Mouse (Mus musculus): Measurements from ENCODE around the gene Tead4. TPM values are rescaled to one million over a fixed set of nuclear protein-coding genes. Genes with fewer than 3 reads are reported as not detected.

Gene Tead4
- total and polyA plus RNA-seq, 3 experiments, result not detected

GRCm38 (mm10) chr6:128178681-128179080, 121.9 kb downstream of the Tead4 start:
- Histone ChIP-seq H3K4me3 (replicated peaks in 1 of 3; ENCODE audit: low read depth in 2 of 3, low read length in 2 of 3, poor library complexity in 1 of 3) (no peak overlapping the region), H3K36me3 (replicated peaks in 1 of 2; ENCODE audit: control insufficient read depth in 1 of 2, insufficient read depth in 1 of 2, low read length in 1 of 2) (no peaks in the 10 kb centered on the region), H3K4me2 (ENCODE audit: insufficient read depth, low read depth, poor library complexity, severe bottlenecking) (no peak overlapping the region), H3K79me2 (replicated peaks; ENCODE audit: control insufficient read depth, extremely low read depth, insufficient read depth, poor library complexity, severe bottlenecking) (no peaks in the 10 kb centered on the region), H3K9me3 (replicated peaks; ENCODE audit: low read length) (no peaks in the 10 kb centered on the region), H3K27ac (ENCODE audit: insufficient read depth, low read depth) (no peak overlapping the region), H3K4me1 (ENCODE audit: control insufficient read depth in 1 of 2, insufficient read depth in 2 of 2) (no peaks in the 10 kb centered on the region), H3K27me3 (replicated peaks) (peaks cover 42% of the 10 kb centered on the region), H3K9ac (ENCODE audit: insufficient read depth, low read depth) (no peak overlapping the region)
- dilution Hi-C loops (cut with MboI; ENCODE audit: extremely low pct_ligation_motif_present, extremely low pct_unique_long_range_greater_than_20kb, low sequenced_read_pairs) (no loop called here), in situ Hi-C loops (cut with MboI; ENCODE audit: low pct_ligation_motif_present, low pct_unique_long_range_greater_than_20kb, low sequenced_read_pairs) (no loop called here)
- DNase-seq (ENCODE audit: extremely low read depth), result no peak
- TF ChIP-seq RCOR1 (conservative IDR thresholded peaks at IDR 0.05; ENCODE audit: low read depth, low read length) (no peak), MAX (IDR thresholded peaks at IDR 0.05; ENCODE audit: low read length) (no peak), KAT2A (IDR thresholded peaks at IDR 0.05; ENCODE audit: insufficient replicate concordance, low read length) (no peak), HCFC1 (IDR thresholded peaks at IDR 0.05; ENCODE audit: low read depth, low read length) (no peak), ZC3H11A (IDR thresholded peaks at IDR 0.05; ENCODE audit: low read depth, low read length) (no peak), IRF4 (IDR thresholded peaks at IDR 0.05; ENCODE audit: low read depth, low read length) (no peak), ELF1 (IDR thresholded peaks at IDR 0.05; ENCODE audit: low read depth, low read length) (no peak), JUND (conservative IDR thresholded peaks at IDR 0.05; ENCODE audit: low read depth, low read length) (no peak), MXI1 (IDR thresholded peaks at IDR 0.05; ENCODE audit: low read depth, low read length) (no peak), USF1 (IDR thresholded peaks at IDR 0.05; ENCODE audit: low read depth, low read length) (no peak), CHD2 (IDR thresholded peaks at IDR 0.05; ENCODE audit: low read length) (no peak), RAD21 (IDR thresholded peaks at IDR 0.05; ENCODE audit: low read depth, low read length) (no peak), MEF2A (IDR thresholded peaks at IDR 0.05; ENCODE audit: borderline replicate concordance, low read depth, low read length) (no peak), PAX5 (IDR thresholded peaks at IDR 0.05; ENCODE audit: low read length) (no peak)

Other genes with a start within 250 kb of the Tead4 start
- 0.92 and 0.98 TPM in 2 replicates for gene Tspan9, start 157.2 kb downstream of the Tead4 start, total RNA-seq (2012; rRNA removed)
- gene Tspan9, start 157.2 kb downstream of the Tead4 start, total RNA-seq (2014; rRNA removed), result 0.40 and 0.55 TPM in 2 replicates
- gene Tspan9, start 157.2 kb downstream of the Tead4 start, polyA plus RNA-seq (2012; ENCODE audit: insufficient read length, low read depth), result 0.33 and 0.71 TPM in 2 replicates
- gene Tulp3, start 55.0 kb upstream of the Tead4 start, total RNA-seq (2012; rRNA removed), result 4.9 and 5.5 TPM in 2 replicates
- gene Tulp3, start 55.0 kb upstream of the Tead4 start, total RNA-seq (2014; rRNA removed), result 3.7 and 5.6 TPM in 2 replicates
- gene Tulp3, start 55.0 kb upstream of the Tead4 start, polyA plus RNA-seq (2012; ENCODE audit: insufficient read length, low read depth), result 11.5 and 13.1 TPM in 2 replicates
- 28.7 and 34.9 TPM in 2 replicates for gene Rhno1, start 62.1 kb upstream of the Tead4 start, total RNA-seq (2012; rRNA removed)
- gene Rhno1, start 62.1 kb upstream of the Tead4 start, total RNA-seq (2014; rRNA removed), result 18.5 and 19.3 TPM in 2 replicates
- 53.4 and 60.0 TPM in 2 replicates for gene Rhno1, start 62.1 kb upstream of the Tead4 start, polyA plus RNA-seq (2012; ENCODE audit: insufficient read length, low read depth)
- 14.3 and 16.8 TPM in 2 replicates for gene Foxm1, start 62.1 kb upstream of the Tead4 start, total RNA-seq (2012; rRNA removed)
- gene Foxm1, start 62.1 kb upstream of the Tead4 start, total RNA-seq (2014; rRNA removed), result 5.8 and 6.0 TPM in 2 replicates
- 32.5 and 41.0 TPM in 2 replicates for gene Foxm1, start 62.1 kb upstream of the Tead4 start, polyA plus RNA-seq (2012; ENCODE audit: insufficient read length, low read depth)
- 0.13 TPM in 1 of 2 replicates, not detected in the other for gene Tex52, start 74.6 kb upstream of the Tead4 start, total RNA-seq (2012; rRNA removed)
- not detected in 2 replicates for gene Tex52, start 74.6 kb upstream of the Tead4 start, total RNA-seq (2014; rRNA removed)
- not detected in 2 replicates for gene Tex52, start 74.6 kb upstream of the Tead4 start, polyA plus RNA-seq (2012; ENCODE audit: insufficient read length, low read depth)
- not detected in 2 replicates for gene Gm44596, start 74.7 kb upstream of the Tead4 start, total RNA-seq (2012; rRNA removed)
- not detected in 2 replicates for gene Gm44596, start 74.7 kb upstream of the Tead4 start, total RNA-seq (2014; rRNA removed)
- gene Gm44596, start 74.7 kb upstream of the Tead4 start, polyA plus RNA-seq (2012; ENCODE audit: insufficient read length, low read depth), result not detected in 2 replicates
- gene Nrip2, start 98.5 kb upstream of the Tead4 start, total RNA-seq (2012; rRNA removed), result 0.13 TPM in 2 replicates
- not detected in 2 replicates for gene Nrip2, start 98.5 kb upstream of the Tead4 start, total RNA-seq (2014; rRNA removed)
- gene Nrip2, start 98.5 kb upstream of the Tead4 start, polyA plus RNA-seq (2012; ENCODE audit: insufficient read length, low read depth), result 1.1 and 1.3 TPM in 2 replicates
- gene Itfg2, start 124.1 kb upstream of the Tead4 start, total RNA-seq (2012; rRNA removed), result 16.8 and 17.9 TPM in 2 replicates
- 5.3 and 8.0 TPM in 2 replicates for gene Itfg2, start 124.1 kb upstream of the Tead4 start, total RNA-seq (2014; rRNA removed)
- 45.1 and 45.3 TPM in 2 replicates for gene Itfg2, start 124.1 kb upstream of the Tead4 start, polyA plus RNA-seq (2012; ENCODE audit: insufficient read length, low read depth)
- 265 and 319 TPM in 2 replicates for gene Fkbp4, start 137.9 kb upstream of the Tead4 start, total RNA-seq (2012; rRNA removed)
- gene Fkbp4, start 137.9 kb upstream of the Tead4 start, total RNA-seq (2014; rRNA removed), result 190 and 198 TPM in 2 replicates
- 304 and 366 TPM in 2 replicates for gene Fkbp4, start 137.9 kb upstream of the Tead4 start, polyA plus RNA-seq (2012; ENCODE audit: insufficient read length, low read depth)
- gene Pzp, start 225.9 kb upstream of the Tead4 start, total RNA-seq (2012; rRNA removed), result not detected in 2 replicates
- not detected in 2 replicates for gene Pzp, start 225.9 kb upstream of the Tead4 start, total RNA-seq (2014; rRNA removed)
- not detected in 2 replicates for gene Pzp, start 225.9 kb upstream of the Tead4 start, polyA plus RNA-seq (2012; ENCODE audit: insufficient read length, low read depth)

Data from CH12.LX (cell line).